Mouse (Mus musculus): Measurements from ENCODE around the gene Mafb.

DNA sequence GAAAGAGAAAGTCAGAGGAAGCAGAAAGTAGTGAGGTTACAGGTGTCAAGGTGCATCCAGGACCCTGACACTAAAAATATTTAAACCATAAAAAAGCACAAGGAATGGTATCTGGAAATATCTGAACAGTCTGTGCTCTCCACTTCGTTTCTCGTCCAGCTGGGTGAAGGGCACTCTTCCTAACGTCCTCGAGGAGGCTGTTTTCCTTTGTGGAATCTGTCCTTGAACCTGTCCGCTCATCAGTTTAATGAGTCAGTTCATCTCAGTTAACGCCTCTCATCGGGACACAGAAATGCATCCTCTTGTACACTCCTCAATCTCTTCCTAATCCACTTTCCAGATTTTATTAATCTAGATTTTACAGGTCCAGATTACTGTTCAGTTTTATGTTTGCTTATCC lies 44.6 kb upstream of the Mafb start:
- no peak for TF ChIP-seq CTCF (IDR thresholded peaks at IDR 0.05; ENCODE audit: borderline replicate concordance, insufficient read depth, low read depth, low read length)
- TF ChIP-seq POLR2A (IDR thresholded peaks at IDR 0.05; ENCODE audit: borderline replicate concordance, insufficient read depth, low read length): no peak
